Mouse (Mus musculus) liver, adult 2 months (tissue): ENCODE results near the gene Map3k13.

Source experiments
- CTCF ChIP-seq: fragments of 200-500 bp; IDR thresholded peaks from 2 replicates; pipeline ENCODE4 v1.5.1; 2011; ENCODE audit warnings: low read depth, low read length, control low read depth
- POLR2A ChIP-seq: fragments of 200-500 bp; IDR thresholded peaks from 2 replicates; pipeline ENCODE4 v1.6.1; 2011; ENCODE audit warnings: low read length, control low read depth; ENCODE audit not compliant: insufficient read depth; ENCODE audit errors: extremely low read depth

DNA sequence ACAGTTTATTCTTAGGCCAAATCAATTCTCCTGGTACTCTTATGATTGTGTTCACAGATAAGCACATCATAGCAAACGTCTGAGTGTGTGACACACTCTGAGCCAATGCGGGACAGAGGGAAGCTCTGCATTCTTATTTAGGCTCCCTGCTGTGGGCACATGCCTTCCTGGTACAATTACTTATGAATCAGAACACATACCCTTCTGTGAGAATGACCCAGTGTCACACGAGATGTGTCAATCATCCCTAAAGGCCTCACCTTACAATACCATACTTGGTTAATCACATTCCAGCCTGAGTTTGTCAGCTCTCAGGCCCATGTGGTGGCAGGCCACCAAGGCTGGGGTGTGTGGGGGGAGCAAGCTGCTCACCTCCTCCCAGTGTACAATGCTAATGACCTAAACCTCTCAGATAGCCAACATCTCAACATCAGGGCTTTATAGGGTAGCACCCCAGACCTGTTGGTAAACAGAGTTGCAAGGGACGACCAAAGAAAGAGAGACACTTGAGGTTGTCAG, 63.0 kb downstream of the Map3k13 start:
- no peak for TF ChIP-seq CTCF
- TF ChIP-seq POLR2A: no peak
